Mouse (Mus musculus): Measurements from ENCODE around the gene Paip2b. TPM values are rescaled to one million over a fixed set of nuclear protein-coding genes. Genes with fewer than 3 reads are reported as not detected.
A peak's percentile ranks its signal among the peaks of the same experiment; 100 is the strongest.

The Paip2b gene
- polyA plus RNA-seq, 1 experiment from 2014 or later, result 13.2 TPM

- H3K27me3 ChIP-seq (ENCODE audit: insufficient read depth, poor library complexity, severe bottlenecking), result peaks cover 82% of the 10 kb centered on the region
- no peaks in the 10 kb centered on the region for H3K9me3 ChIP-seq
- H3K27ac ChIP-seq, result no peak within 1 kb of the TSS; the same call in 1 of the 2 replicates
- peaks cover 20% of the 10 kb centered on the region for H3K4me1 ChIP-seq (replicated peaks)
- no peak for DNase-seq (ENCODE audit: low spot score)
- H3K4me3 ChIP-seq, result peak within 1 kb of the TSS; percentile 46
- no peaks in the 10 kb centered on the region for H3K36me3 ChIP-seq
- 19% methylated on average over 6 of the region's 6 CpGs for WGBS
Observed at GRCm38 (mm10) chr6:83762344-83762743, 69.2 kb downstream of the Paip2b start, which contains the start of gene Ankrd53. Ankrd53 (plus strand) TSS chr6:83762644.

GRCm38 (mm10) chr6:83756051-83756450 lies 75.5 kb downstream of the Paip2b start:
- H3K36me3 ChIP-seq, result no peaks in the 10 kb centered on the region
- H3K4me3 ChIP-seq, result no peak overlapping the region
- no peak for DNase-seq (ENCODE audit: low spot score)
- H3K27ac ChIP-seq, result no peak overlapping the region
- peaks cover 8% of the 10 kb centered on the region; the same call in 1 of the 2 replicates for H3K4me1 ChIP-seq (replicated peaks)
- H3K27me3 ChIP-seq (ENCODE audit: insufficient read depth, poor library complexity, severe bottlenecking), result peaks cover 100% of the 10 kb centered on the region
- WGBS, result 72% methylated on average over 9 of the region's 9 CpGs
- H3K9me3 ChIP-seq, result no peaks in the 10 kb centered on the region

Other genes starting within 250 kb of the Paip2b start
- gene Clec4f, start 175.6 kb downstream of the Paip2b start, polyA plus RNA-seq (2016; fragmentation: Nextera tagmentation; extraction: Ambion mirVana), result 0.10 TPM in 1 of 2 replicates, not detected in the other
- not detected in 2 replicates for gene Cd207, start 153.9 kb downstream of the Paip2b start, polyA plus RNA-seq (2016; fragmentation: Nextera tagmentation; extraction: Ambion mirVana)
- gene Vax2, start 120.5 kb downstream of the Paip2b start, polyA plus RNA-seq (2016; fragmentation: Nextera tagmentation; extraction: Ambion mirVana), result 0.60 and 0.86 TPM in 2 replicates
- gene Atp6v1b1, start 88.8 kb downstream of the Paip2b start, polyA plus RNA-seq (2016; fragmentation: Nextera tagmentation; extraction: Ambion mirVana), result not detected in 2 replicates
- 0.12 TPM in 1 of 2 replicates, not detected in the other for gene Ankrd53, start 69.1 kb downstream of the Paip2b start, polyA plus RNA-seq (2016; fragmentation: Nextera tagmentation; extraction: Ambion mirVana)
- gene Tex261, start 55.9 kb downstream of the Paip2b start, polyA plus RNA-seq (2016; fragmentation: Nextera tagmentation; extraction: Ambion mirVana), result 71.1 and 85.6 TPM in 2 replicates
- 27.9 and 43.4 TPM in 2 replicates for gene Nagk, start 36.8 kb downstream of the Paip2b start, polyA plus RNA-seq (2016; fragmentation: Nextera tagmentation; extraction: Ambion mirVana)
- gene Zfp638, start 35.4 kb upstream of the Paip2b start, polyA plus RNA-seq (2016; fragmentation: Nextera tagmentation; extraction: Ambion mirVana), result 51.3 and 73.4 TPM in 2 replicates
- gene Dysf, start 176.8 kb upstream of the Paip2b start, polyA plus RNA-seq (2016; fragmentation: Nextera tagmentation; extraction: Ambion mirVana), result 5.0 and 5.4 TPM in 2 replicates

Measured in hindbrain, embryonic 10.5 days (tissue).